Mouse (Mus musculus) liver, embryonic 14.5 days (tissue): ENCODE measurements around the gene Gosr1. TPM values are rescaled to one million over a fixed set of nuclear protein-coding genes. Genes with fewer than 3 reads are reported as not detected.

Experiments
- ATAC-seq: fragments of 200-750 bp; cut with Nextera tagmentation; 2 replicates; pipeline ENCODE4 v1.8.0; 2017; ENCODE audit warnings: moderate number of reproducible peaks, mild to moderate bottlenecking, moderate library complexity; ENCODE audit not compliant: insufficient read depth
- DNase-seq, 3 experiments: peaks; one replicate each; pipeline ENCODE4 v3.0.0-alpha.2; 2012 to 2013; ENCODE audit warnings: low read depth in 3 of 3, low spot score in 3 of 3
- H3K27ac ChIP-seq: fragments of 300-500 bp; sonication (generic); 2 replicates; pipeline ENCODE4 v1.5.1; 2014; ENCODE audit warnings: moderate library complexity, mild to moderate bottlenecking, control low read depth, inconsistent platforms
- H3K27me3 ChIP-seq: fragments of 300-500 bp; sonication (generic); 2 replicates; pipeline ENCODE4 v1.6.1; 2014; ENCODE audit warnings: mild to moderate bottlenecking, low read length, moderate library complexity; ENCODE audit not compliant: control insufficient read depth, insufficient read depth
- H3K36me3 ChIP-seq: fragments of 300-500 bp; sonication (generic); replicated peaks from 2 replicates; pipeline ENCODE4 v1.6.1; 2014; ENCODE audit warnings: low read depth; ENCODE audit not compliant: control insufficient read depth, insufficient read depth
- H3K4me1 ChIP-seq, 2 experiments: fragments of 200-500 bp in 1 of 2; fragments of 300-500 bp in 1 of 2; sonication (generic) in 1 of 2; replicated peaks; 2 replicates each; pipeline ENCODE4 v1.6.1; 2012 to 2014; ENCODE audit warnings: antibody characterized with exemption in 1 of 2, inconsistent platforms in 1 of 2, low read length in 1 of 2; ENCODE audit not compliant: control insufficient read depth in 2 of 2, insufficient read depth in 2 of 2
- H3K4me2 ChIP-seq: fragments of 300-500 bp; sonication (generic); 2 replicates; pipeline ENCODE4 v1.6.1; 2014; ENCODE audit warnings: low read depth, mild to moderate bottlenecking, control low read depth, moderate library complexity
- H3K4me3 ChIP-seq, 2 experiments: fragments of 200-500 bp in 1 of 2; fragments of 300-500 bp in 1 of 2; sonication (generic) in 1 of 2; 2 replicates each; pipeline ENCODE4 v1.5.1; 2012 to 2014; ENCODE audit warnings: low read depth in 2 of 2, low read length in 2 of 2, mild to moderate bottlenecking in 2 of 2, control low read depth in 1 of 2, inconsistent platforms in 1 of 2, moderate library complexity in 1 of 2; ENCODE audit not compliant: insufficient read depth in 1 of 2
- H3K9ac ChIP-seq: fragments of 300-500 bp; sonication (generic); replicated peaks from 2 replicates; pipeline ENCODE4 v1.6.1; 2014; ENCODE audit warnings: mild to moderate bottlenecking, control low read depth, moderate library complexity
- H3K9me3 ChIP-seq: fragments of 300-500 bp; sonication (generic); 2 replicates; pipeline ENCODE4 v1.6.1; 2016; ENCODE audit warnings: low read length, mixed read lengths; ENCODE audit not compliant: control insufficient read depth
- CTCF ChIP-seq: IDR thresholded peaks from 2 replicates; pipeline ENCODE4 v1.5.1; 2016; ENCODE audit warnings: antibody characterized with exemption, low read depth, control low read depth
- EP300 ChIP-seq: IDR thresholded peaks from 2 replicates; pipeline ENCODE4 v1.6.1; 2016; ENCODE audit warnings: antibody characterized with exemption, low read depth
- WGBS: fragments of 180-500 bp; shearing (Covaris S2); extraction: QIAGEN DNeasy Blood & Tissue Kit; methylation state at CpG from one replicate; pipeline ENCODE4 v1.1.7; 2014; ENCODE audit not compliant: insufficient replicate concordance; 5-methylcytosine and 5-hydroxymethylcytosine counted together
- polyA plus RNA-seq, 2 experiments: library from polyadenylated mRNA; depleted of rRNA in 1 of 2; stranded (reverse) in 1 of 2; unstranded in 1 of 2; fragments of >200 nt; fragmentation: Nextera tagmentation in 1 of 2; extraction: Ambion mirVana in 1 of 2; gene quantifications; 2 replicates each; pipeline versions ENCODE4 v1.2.1 to v1.2.3; 2012 to 2014

Gene Gosr1
- polyA plus RNA-seq, 2 experiments, result 6.4 to 12.3 TPM

DNA sequence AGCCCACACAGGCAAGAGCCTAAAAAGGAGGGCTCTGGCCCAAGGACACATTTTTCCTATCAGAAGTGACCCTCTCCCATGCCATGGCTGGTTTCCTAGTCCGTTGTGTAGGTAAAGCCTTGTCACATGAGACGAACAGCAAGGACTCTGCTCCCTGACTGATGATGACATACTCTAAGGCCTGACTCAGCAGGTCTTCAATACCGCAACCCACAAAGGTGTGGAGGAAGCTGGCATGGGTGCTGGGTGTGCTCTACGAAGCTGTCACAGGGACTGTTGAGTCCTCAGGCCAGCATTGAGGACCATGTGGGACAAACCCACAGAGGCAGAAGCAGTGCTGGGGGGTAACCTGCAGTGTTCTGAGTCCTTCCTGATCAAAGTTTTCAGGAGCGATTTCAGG, 7.2 kb upstream of the Gosr1 start:
- DNase-seq, result no peak
- no peak overlapping the region for H3K4me2 ChIP-seq
- TF ChIP-seq CTCF (no peak), EP300 (no peak)
- no peaks in the 10 kb centered on the region for H3K9me3 ChIP-seq
- H3K27ac ChIP-seq, result no peak overlapping the region
- no peaks in the 10 kb centered on the region for H3K27me3 ChIP-seq
- ATAC-seq, result no peak
- H3K36me3 ChIP-seq, result no peaks in the 10 kb centered on the region
- H3K4me1 ChIP-seq, result no peaks in the 10 kb centered on the region
- WGBS, result 65% methylated on average over 5 of the region's 5 CpGs
- no peak overlapping the region for H3K4me3 ChIP-seq
- H3K9ac ChIP-seq, result no peak overlapping the region

DNA sequence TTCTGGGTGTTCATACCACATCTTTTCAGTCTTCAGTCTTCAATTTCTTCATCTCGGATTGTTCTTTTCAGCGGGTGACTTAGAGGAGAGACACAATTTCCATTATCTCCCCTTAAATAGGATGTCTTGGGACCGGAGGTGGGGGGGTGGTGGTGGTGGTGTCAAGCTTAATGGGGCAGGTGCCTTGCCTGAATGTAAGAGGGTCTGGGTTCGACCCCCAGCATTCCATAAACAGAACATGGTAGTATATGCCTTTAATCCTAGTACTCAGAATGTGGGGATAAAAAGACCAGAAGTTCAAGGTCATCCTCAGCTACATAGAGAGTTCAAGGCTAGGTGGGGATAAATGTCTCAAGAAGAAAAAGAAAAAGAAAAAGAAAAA, 353 bp upstream of the Gosr1 start:
- Histone ChIP-seq H3K9me3 (no peaks in the 10 kb centered on the region), H3K4me1 (peaks cover 0 to 3% of the 10 kb centered on the region in 2 experiments; a peak in 1 of 4 replicates), H3K9ac (no peak overlapping the region), H3K27ac (no peak overlapping the region), H3K27me3 (no peaks in the 10 kb centered on the region), H3K36me3 (peaks cover 6% of the 10 kb centered on the region), H3K4me3 (peak overlapping the region in 1 of 2 experiments; percentile 83; a peak in 3 of 4 replicates), H3K4me2 (peak overlapping the region; percentile 42)
- 16% methylated on average over 4 of the region's 4 CpGs for WGBS
- no peak for DNase-seq
- peak; percentile 19; the same call in 1 of the 2 replicates for ATAC-seq
- no peak for TF ChIP-seq CTCF
- no peak for TF ChIP-seq EP300

DNA sequence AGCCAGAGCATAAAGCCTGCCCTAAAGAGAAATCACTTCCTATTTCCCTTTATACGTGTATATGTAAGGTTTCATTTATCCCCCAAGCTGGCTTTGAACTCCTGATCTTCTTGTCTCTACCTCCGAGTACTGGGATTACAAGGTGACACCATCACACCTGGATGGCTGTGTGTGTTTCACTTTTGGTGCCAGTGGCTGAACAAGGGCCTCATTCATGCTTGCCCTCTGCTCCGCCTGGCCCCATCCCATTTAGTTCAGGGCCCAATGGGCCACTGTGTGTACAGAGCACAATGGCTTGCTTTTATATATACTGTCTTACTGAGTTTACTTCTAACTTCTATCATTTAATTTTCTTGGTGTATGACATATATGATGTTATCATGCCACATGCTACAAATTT, 11.1 kb downstream of the Gosr1 start:
- TF ChIP-seq CTCF (no peak), EP300 (no peak)
- H3K9me3 ChIP-seq, result no peaks in the 10 kb centered on the region

DNA sequence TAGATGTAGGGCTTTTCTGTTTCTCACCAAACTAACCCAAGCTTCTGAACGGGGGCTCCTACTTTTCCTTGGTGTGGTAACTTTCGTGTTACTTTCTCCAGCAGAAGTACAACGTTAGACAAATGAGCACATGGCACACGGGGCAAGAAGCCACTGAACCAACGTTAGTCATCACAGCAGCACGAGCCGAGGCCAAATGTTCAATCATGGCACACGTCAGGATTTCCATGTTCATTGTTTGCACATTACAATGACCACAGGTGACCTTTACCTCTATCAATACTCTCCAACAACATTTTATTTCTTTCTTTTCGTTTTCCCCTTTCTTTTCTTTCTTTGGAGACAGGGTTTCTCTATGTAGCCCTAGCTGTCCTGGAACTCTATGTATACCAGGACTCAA, 14.6 kb downstream of the Gosr1 start:
- no peaks in the 10 kb centered on the region for H3K4me1 ChIP-seq
- 77% methylated on average over 9 of the region's 9 CpGs for WGBS
- no peak overlapping the region for H3K4me2 ChIP-seq
- H3K27ac ChIP-seq, result no peak overlapping the region
- no peaks in the 10 kb centered on the region for H3K9me3 ChIP-seq
- no peaks in the 10 kb centered on the region for H3K27me3 ChIP-seq
- H3K36me3 ChIP-seq, result peaks cover 27% of the 10 kb centered on the region
- no peak for ATAC-seq
- DNase-seq, result no peak
- H3K4me3 ChIP-seq, result no peak overlapping the region
- no peak overlapping the region for H3K9ac ChIP-seq
- TF ChIP-seq CTCF, result no peak
- TF ChIP-seq EP300, result no peak

More for the DNA sequence above, 11.1 kb downstream of the Gosr1 start:
- WGBS, result 80% methylated on average over 3 of the region's 3 CpGs
- no peak overlapping the region for H3K4me2 ChIP-seq
- no peak overlapping the region for H3K9ac ChIP-seq
- H3K27ac ChIP-seq, result no peak overlapping the region
- H3K36me3 ChIP-seq, result peaks cover 26% of the 10 kb centered on the region
- no peak for ATAC-seq
- H3K27me3 ChIP-seq, result no peaks in the 10 kb centered on the region
- no peaks in the 10 kb centered on the region for H3K4me1 ChIP-seq
- no peak for DNase-seq
- no peak overlapping the region for H3K4me3 ChIP-seq

DNA sequence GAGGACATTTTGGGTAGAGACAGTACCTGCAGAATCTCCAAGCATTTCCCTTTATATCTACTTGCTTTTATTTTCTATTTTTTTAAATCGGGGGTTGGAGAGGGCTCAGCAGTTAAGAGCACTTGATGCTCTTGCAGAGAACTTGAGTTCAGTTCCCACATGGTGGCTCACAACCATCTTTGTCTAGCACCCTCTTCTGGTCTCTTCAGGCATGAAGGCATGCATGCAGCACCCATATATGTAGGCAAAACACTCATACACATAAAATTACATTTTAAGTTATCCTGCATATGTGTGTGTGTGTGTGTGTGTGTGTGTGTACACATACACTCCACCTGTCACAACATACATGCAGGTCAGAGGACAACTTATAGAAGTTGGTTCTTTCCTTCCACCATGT, 17.5 kb downstream of the Gosr1 start:
- Histone ChIP-seq H3K4me2 (no peak overlapping the region), H3K27me3 (no peaks in the 10 kb centered on the region), H3K9ac (no peak overlapping the region), H3K27ac (no peak overlapping the region), H3K9me3 (no peaks in the 10 kb centered on the region), H3K4me1 (no peaks in the 10 kb centered on the region), H3K4me3 (no peak overlapping the region), H3K36me3 (peaks cover 16% of the 10 kb centered on the region)
- DNase-seq, result no peak
- no peak for ATAC-seq
- no peak for TF ChIP-seq EP300
- no peak for TF ChIP-seq CTCF
- 81% methylated on average over 1 of the region's 1 CpGs for WGBS

DNA sequence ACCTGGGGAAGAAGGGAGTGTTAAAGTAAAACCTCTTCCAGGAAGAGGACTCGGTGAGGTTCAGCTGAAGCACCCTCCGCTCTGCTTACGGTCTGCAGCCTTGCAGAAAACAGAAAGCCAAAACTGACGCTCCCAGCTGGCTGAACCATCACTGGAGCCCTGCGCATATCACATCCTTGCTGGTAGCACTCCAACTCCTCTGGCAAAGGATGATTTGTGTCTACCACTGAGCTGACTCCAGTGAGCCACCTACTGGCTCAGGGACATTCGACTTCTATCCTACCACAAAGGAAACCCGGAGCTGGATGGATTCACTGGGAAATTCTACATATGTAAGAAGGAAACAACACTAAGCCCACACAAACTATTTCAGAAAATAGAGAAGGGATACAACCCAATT, 18.8 kb downstream of the Gosr1 start:
- TF ChIP-seq CTCF, result 0 out of 2 replicates have a peak, but pooled peaks have one; percentile 5
- no peak for TF ChIP-seq EP300
- H3K9me3 ChIP-seq, result no peaks in the 10 kb centered on the region
- DNase-seq (no peak), ATAC-seq (no peak)
- H3K4me1 ChIP-seq, result no peaks in the 10 kb centered on the region
- H3K27ac ChIP-seq, result no peak overlapping the region
- 72% methylated on average over 7 of the region's 7 CpGs for WGBS
- H3K27me3 ChIP-seq, result no peaks in the 10 kb centered on the region
- peaks cover 16% of the 10 kb centered on the region for H3K36me3 ChIP-seq
- no peak overlapping the region for H3K4me2 ChIP-seq
- no peak overlapping the region for H3K9ac ChIP-seq
- H3K4me3 ChIP-seq, result no peak overlapping the region
